Mouse (Mus musculus) mesoderm, embryonic 11.5 days (tissue): Measurements from ENCODE around the gene Krt32.

Experiments
- DNase-seq: peaks from one replicate; pipeline ENCODE4 v3.0.0-alpha.2; 2012; ENCODE audit warnings: low read depth, low spot score

Krt32 gene

DNA sequence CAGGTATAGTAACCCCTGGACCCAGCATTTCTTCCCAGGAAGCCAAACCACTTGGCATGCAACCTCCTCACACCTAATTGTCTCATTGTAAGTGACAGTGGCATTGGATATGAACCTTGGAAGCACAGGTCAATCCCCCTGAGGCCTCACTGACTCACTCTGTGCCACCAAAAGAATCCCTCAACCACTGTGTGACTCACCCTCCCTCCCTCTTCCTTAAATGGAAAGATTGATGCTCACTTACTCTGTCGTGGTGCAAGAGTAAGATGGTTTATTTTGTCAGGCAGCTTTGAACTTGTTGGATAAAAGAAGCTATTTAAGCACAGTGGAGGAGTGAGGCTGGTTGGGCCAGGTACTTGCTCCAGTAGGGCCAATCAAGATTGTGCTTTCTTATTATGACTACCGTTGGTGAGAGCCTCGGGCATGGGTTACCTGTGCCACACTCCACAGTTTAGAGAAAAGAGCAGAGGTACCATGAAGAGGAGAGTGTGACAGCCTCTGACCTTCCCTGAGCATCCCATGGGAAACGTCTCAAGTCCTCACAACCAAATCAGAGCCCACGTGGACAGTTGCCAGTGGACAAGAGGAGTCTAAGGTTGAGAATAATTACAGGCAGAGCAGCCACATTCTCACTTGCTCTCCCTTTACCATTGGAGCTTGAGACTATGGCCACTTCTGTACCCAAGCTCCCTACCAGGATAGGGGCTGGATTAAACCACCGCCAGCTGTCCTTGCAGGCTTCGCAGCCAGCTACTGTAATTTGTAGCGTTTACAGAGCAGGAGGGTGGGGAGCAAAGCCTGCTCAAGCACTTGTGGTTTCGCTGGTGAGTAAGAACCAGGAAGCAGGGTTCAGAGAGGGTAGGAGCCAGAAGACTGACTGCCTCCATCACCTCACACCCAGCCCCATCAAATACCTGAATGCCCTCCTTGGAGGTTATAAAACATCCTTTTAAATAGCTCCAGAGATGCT is 32.1 kb downstream of the Krt32 start:
- DNase-seq, result no peak

DNA sequence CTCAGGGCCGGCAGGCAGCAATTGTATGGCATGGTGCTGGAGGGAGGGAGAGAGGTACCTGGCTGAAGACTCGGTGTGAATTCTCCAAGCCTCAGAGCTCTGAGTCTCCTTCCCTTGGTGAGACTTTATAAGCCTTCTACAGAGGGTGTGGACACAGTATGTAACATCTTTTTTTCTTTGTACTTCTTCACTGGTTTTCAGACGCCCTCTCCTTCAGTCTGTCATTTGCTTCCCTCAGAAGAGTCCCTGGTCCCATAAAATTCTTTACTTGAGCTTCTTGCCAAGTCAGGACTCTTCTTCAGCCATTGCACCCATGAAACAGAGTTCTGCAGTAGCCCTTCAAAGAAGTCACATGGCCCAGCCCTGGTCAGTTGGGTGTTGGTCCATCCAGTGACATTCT is 37.6 kb downstream of the Krt32 start, which contains the start of gene Krt31:
Gene Krt31 (minus strand): TSS at position 101 of the 400 bp plus-strand sequence.
- no peak for DNase-seq

DNA sequence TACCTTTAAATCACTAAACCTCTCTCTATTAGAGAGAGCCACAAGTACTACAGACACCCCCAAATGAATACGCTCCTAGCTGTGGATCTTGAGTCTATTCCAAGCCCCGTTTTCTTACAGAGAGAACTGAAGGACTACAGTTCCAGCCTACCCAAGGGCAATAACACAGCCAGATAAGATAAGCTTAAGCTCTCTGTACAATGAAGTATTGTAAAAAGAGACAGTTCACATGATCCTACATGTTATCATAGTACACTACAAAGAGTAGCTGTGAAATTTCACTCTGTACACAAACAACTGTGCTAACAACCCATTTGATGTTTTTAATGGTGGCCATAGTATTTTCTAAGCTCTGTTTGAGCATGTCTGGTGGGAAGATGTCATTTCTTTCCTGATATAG is 40.8 kb downstream of the Krt32 start:
- no peak for DNase-seq

- DNase-seq, result no peak
These were observed 41.6 kb downstream of the Krt32 start for GRCm38 (mm10) chr11:100046303-100046866.

- no peak for DNase-seq
These were observed 46.6 kb downstream of the Krt32 start, which contains the start of gene Krt34 for GRCm38 (mm10) chr11:100041454-100041853. Gene Krt34 (minus strand): TSS chr11:100041554.
